Mouse (Mus musculus): ENCODE results near the gene Cdiptos. TPM values are rescaled to one million over a fixed set of nuclear protein-coding genes. Genes with fewer than 3 reads are reported as not detected.

Cdiptos gene
- polyA plus RNA-seq, 1 experiment from 2014 or later: 0.98 TPM

- Histone ChIP-seq H3K4me2 (replicated peaks) (no peak overlapping the region), H3K36me3 (no peaks in the 10 kb centered on the region), H3K9ac (no peak overlapping the region), H3K4me1 (replicated peaks) (no peaks in the 10 kb centered on the region), H3K27me3 (replicated peaks) (peaks cover 6% of the 10 kb centered on the region), H3K4me3 (replicated peaks) (no peak overlapping the region), H3K9me3 (no peaks in the 10 kb centered on the region), H3K27ac (no peak overlapping the region)
- WGBS: 88% methylated on average over 4 of the region's 4 CpGs
- ATAC-seq: no peak
Measured at GRCm38 (mm10) chr7:126961965-126962364, 13.9 kb downstream of the Cdiptos start.

- no peak for ATAC-seq
- H3K9me3 ChIP-seq: no peaks in the 10 kb centered on the region
- 78% methylated on average over 5 of the region's 5 CpGs for WGBS
- no peak overlapping the region for H3K4me3 ChIP-seq (replicated peaks)
- no peak overlapping the region for H3K27ac ChIP-seq
- no peak overlapping the region for H3K4me2 ChIP-seq (replicated peaks)
- no peaks in the 10 kb centered on the region for H3K36me3 ChIP-seq
- H3K27me3 ChIP-seq (replicated peaks): peaks cover 6% of the 10 kb centered on the region
- H3K9ac ChIP-seq: no peak overlapping the region
- H3K4me1 ChIP-seq (replicated peaks): no peaks in the 10 kb centered on the region
Measured at GRCm38 (mm10) chr7:126961095-126961494, 14.8 kb downstream of the Cdiptos start.

- peaks cover 6% of the 10 kb centered on the region for H3K27me3 ChIP-seq (replicated peaks)
- no peak overlapping the region for H3K4me2 ChIP-seq (replicated peaks)
- H3K9me3 ChIP-seq: no peaks in the 10 kb centered on the region
- H3K4me1 ChIP-seq (replicated peaks): no peaks in the 10 kb centered on the region
- no peak overlapping the region for H3K4me3 ChIP-seq (replicated peaks)
- H3K27ac ChIP-seq: no peak overlapping the region
- ATAC-seq: no peak
- 53% methylated on average over 9 of the region's 9 CpGs for WGBS
- no peaks in the 10 kb centered on the region for H3K36me3 ChIP-seq
- no peak overlapping the region for H3K9ac ChIP-seq
Measured at GRCm38 (mm10) chr7:126959780-126960179, 16.1 kb downstream of the Cdiptos start.

GRCm38 (mm10) chr7:126955125-126955524 is 20.8 kb downstream of the Cdiptos start:
- WGBS: 69% methylated on average over 3 of the region's 3 CpGs
- Histone ChIP-seq H3K4me1 (replicated peaks) (peaks cover 5% of the 10 kb centered on the region; the same call in 1 of the 2 replicates), H3K4me2 (replicated peaks) (no peak overlapping the region), H3K36me3 (no peaks in the 10 kb centered on the region), H3K4me3 (replicated peaks) (no peak overlapping the region), H3K9me3 (no peaks in the 10 kb centered on the region), H3K9ac (no peak overlapping the region), H3K27ac (no peak overlapping the region), H3K27me3 (replicated peaks) (peaks cover 28% of the 10 kb centered on the region)
- ATAC-seq: no peak

GRCm38 (mm10) chr7:126952646-126953045 is 23.3 kb downstream of the Cdiptos start:
- no peak overlapping the region; the same call in 1 of the 2 replicates for H3K4me2 ChIP-seq (replicated peaks)
- peaks cover 31% of the 10 kb centered on the region for H3K27me3 ChIP-seq (replicated peaks)
- 1% methylated on average over 8 of the region's 8 CpGs for WGBS
- no peaks in the 10 kb centered on the region for H3K36me3 ChIP-seq
- ATAC-seq: no peak
- no peaks in the 10 kb centered on the region for H3K9me3 ChIP-seq
- peaks cover 13% of the 10 kb centered on the region for H3K4me1 ChIP-seq (replicated peaks)
- H3K4me3 ChIP-seq (replicated peaks): no peak overlapping the region
- no peak overlapping the region for H3K27ac ChIP-seq
- no peak overlapping the region for H3K9ac ChIP-seq

- no peak overlapping the region for H3K4me3 ChIP-seq (replicated peaks)
- H3K27ac ChIP-seq: no peak overlapping the region
- WGBS: 23% methylated on average over 4 of the region's 4 CpGs
- H3K9ac ChIP-seq: no peak overlapping the region
- H3K9me3 ChIP-seq: no peaks in the 10 kb centered on the region
- H3K4me1 ChIP-seq (replicated peaks): peaks cover 13% of the 10 kb centered on the region
- peak overlapping the region; percentile 24; the same call in 1 of the 2 replicates for H3K4me2 ChIP-seq (replicated peaks)
- no peaks in the 10 kb centered on the region for H3K36me3 ChIP-seq
- no peak for ATAC-seq
- peaks cover 31% of the 10 kb centered on the region for H3K27me3 ChIP-seq (replicated peaks)
Measured at GRCm38 (mm10) chr7:126951741-126952140, 24.2 kb downstream of the Cdiptos start.

- H3K27ac ChIP-seq: no peak overlapping the region
- no peak for ATAC-seq
- H3K4me1 ChIP-seq (replicated peaks): peaks cover 13% of the 10 kb centered on the region
- 8% methylated on average over 26 of the region's 26 CpGs for WGBS
- H3K4me2 ChIP-seq (replicated peaks): peak overlapping the region; percentile 100
- H3K4me3 ChIP-seq (replicated peaks): peak overlapping the region; percentile 50
- H3K9ac ChIP-seq: no peak overlapping the region
- no peaks in the 10 kb centered on the region for H3K36me3 ChIP-seq
- H3K27me3 ChIP-seq (replicated peaks): peaks cover 31% of the 10 kb centered on the region
- no peaks in the 10 kb centered on the region for H3K9me3 ChIP-seq
Measured at GRCm38 (mm10) chr7:126950647-126951615, 25.0 kb downstream of the Cdiptos start.

- Histone ChIP-seq H3K27me3 (replicated peaks) (peaks cover 31% of the 10 kb centered on the region), H3K9ac (peak within 1 kb of the TSS; percentile 37)
- peak; percentile 92 for ATAC-seq
Measured at GRCm38 (mm10) chr7:126949793-126950646, 25.9 kb downstream of the Cdiptos start, which contains the start of gene Sez6l2. Gene Sez6l2 (plus strand): TSS chr7:126950563.

GRCm38 (mm10) chr7:126949403-126949792 is 26.5 kb downstream of the Cdiptos start, which contains the start of gene Asphd1:
Gene Asphd1 (minus strand): TSS chr7:126949582.
- Histone ChIP-seq H3K4me3 (replicated peaks) (peak within 1 kb of the TSS; percentile 50), H3K9me3 (no peaks in the 10 kb centered on the region), H3K9ac (peak within 1 kb of the TSS; percentile 37), H3K36me3 (0 out of 2 replicates have a peak, but pooled peaks cover 4% of the 10 kb centered on the region), H3K4me2 (replicated peaks) (peak within 1 kb of the TSS; percentile 100), H3K27ac (no peak within 1 kb of the TSS), H3K4me1 (replicated peaks) (peaks cover 13% of the 10 kb centered on the region), H3K27me3 (replicated peaks) (peaks cover 31% of the 10 kb centered on the region)
- WGBS: under 1% methylated on average over 21 of the region's 21 CpGs
- ATAC-seq: no peak; the same call in none of the 2 replicates

More at GRCm38 (mm10) chr7:126949793-126950646, 25.9 kb downstream of the Cdiptos start, which contains the start of gene Sez6l2:
- WGBS: under 1% methylated on average over 42 of the region's 42 CpGs
- Histone ChIP-seq H3K36me3 (0 out of 2 replicates have a peak, but pooled peaks cover 2% of the 10 kb centered on the region), H3K4me3 (replicated peaks) (peak within 1 kb of the TSS; percentile 50), H3K9me3 (no peaks in the 10 kb centered on the region), H3K27ac (no peak within 1 kb of the TSS), H3K4me1 (replicated peaks) (peaks cover 13% of the 10 kb centered on the region), H3K4me2 (replicated peaks) (peak within 1 kb of the TSS; percentile 100)

- H3K9ac ChIP-seq: no peak overlapping the region
- peaks cover 13% of the 10 kb centered on the region for H3K4me1 ChIP-seq (replicated peaks)
- H3K36me3 ChIP-seq: 0 out of 2 replicates have a peak, but pooled peaks cover 4% of the 10 kb centered on the region
- H3K9me3 ChIP-seq: no peaks in the 10 kb centered on the region
- H3K27me3 ChIP-seq (replicated peaks): peaks cover 31% of the 10 kb centered on the region
- no peak overlapping the region for H3K4me3 ChIP-seq (replicated peaks)
- 79% methylated on average over 10 of the region's 10 CpGs for WGBS
- no peak overlapping the region for H3K27ac ChIP-seq
- 0 out of 2 replicates have a peak overlapping the region, but pooled peaks have one; percentile 100 for H3K4me2 ChIP-seq (replicated peaks)
- ATAC-seq: no peak
Measured at GRCm38 (mm10) chr7:126948626-126949025, 27.3 kb downstream of the Cdiptos start.

- 56% methylated on average over 3 of the region's 3 CpGs for WGBS
- H3K36me3 ChIP-seq: 0 out of 2 replicates have a peak, but pooled peaks cover 4% of the 10 kb centered on the region
- H3K4me1 ChIP-seq (replicated peaks): peaks cover 13% of the 10 kb centered on the region
- no peak for ATAC-seq
- H3K4me3 ChIP-seq (replicated peaks): no peak overlapping the region
- no peak overlapping the region for H3K9ac ChIP-seq
- H3K9me3 ChIP-seq: no peaks in the 10 kb centered on the region
- H3K27me3 ChIP-seq (replicated peaks): peaks cover 17% of the 10 kb centered on the region
- H3K27ac ChIP-seq: no peak overlapping the region
- no peak overlapping the region for H3K4me2 ChIP-seq (replicated peaks)
Measured at GRCm38 (mm10) chr7:126946530-126946929, 29.4 kb downstream of the Cdiptos start.
